Mouse (Mus musculus) common myeloid progenitor, adult 5-6 weeks (primary cell): ENCODE results near the gene Nfatc2ip. TPM values are rescaled to one million over a fixed set of nuclear protein-coding genes. Genes with fewer than 3 reads are reported as not detected.
A peak's percentile ranks its signal among the peaks of the same experiment; 100 is the strongest.

Source experiments
- ATAC-seq: replicated peaks from 2 replicates; pipeline ENCODE4 v1.8.0; 2016; ENCODE audit warnings: low read depth, mild to moderate bottlenecking, moderate TSS enrichment, inconsistent platforms; ENCODE audit not compliant: poor library complexity, severe bottlenecking
- total RNA-seq: library from RNA; stranded (forward); fragments of 200-1000, 187-1606 nt; gene quantifications from 2 replicates; pipeline ENCODE4 v1.2.3, GENCODE M21; 2017

Gene Nfatc2ip
- total RNA-seq = 18.2 and 24.4 TPM in 2 replicates

GRCm38 (mm10) chr7:126396298-126397119, at the start of gene Nfatc2ip:
Gene Nfatc2ip, minus strand, starts transcription at chr7:126396737.
- peak; percentile 99 for ATAC-seq

- ATAC-seq = no peak
These were observed 49.7 kb upstream of the Nfatc2ip start for GRCm38 (mm10) chr7:126446217-126446616.

- no peak for ATAC-seq
These were observed 48.7 kb upstream of the Nfatc2ip start for GRCm38 (mm10) chr7:126445104-126445815.

GRCm38 (mm10) chr7:126444536-126444935, 48.0 kb upstream of the Nfatc2ip start:
- no peak for ATAC-seq

- no peak for ATAC-seq
These were observed 47.5 kb upstream of the Nfatc2ip start for GRCm38 (mm10) chr7:126443997-126444396.

- no peak for ATAC-seq
These were observed 43.6 kb upstream of the Nfatc2ip start for GRCm38 (mm10) chr7:126440134-126440533.

- peak; percentile 96 for ATAC-seq
These were observed 40.3 kb upstream of the Nfatc2ip start for GRCm38 (mm10) chr7:126436851-126437250.

GRCm38 (mm10) chr7:126435801-126436200, 39.3 kb upstream of the Nfatc2ip start:
- no peak for ATAC-seq

GRCm38 (mm10) chr7:126434726-126435125, 38.2 kb upstream of the Nfatc2ip start:
- no peak for ATAC-seq

GRCm38 (mm10) chr7:126430167-126430566, 33.6 kb upstream of the Nfatc2ip start:
- no peak for ATAC-seq

- no peak for ATAC-seq
These were observed 33.0 kb upstream of the Nfatc2ip start for GRCm38 (mm10) chr7:126429503-126429898.

- peak; percentile 74 for ATAC-seq
These were observed 32.3 kb upstream of the Nfatc2ip start, which contains the start of gene Rabep2 for GRCm38 (mm10) chr7:126428631-126429502. Gene Rabep2, plus strand, starts transcription at chr7:126428759.

GRCm38 (mm10) chr7:126428154-126428553, 31.6 kb upstream of the Nfatc2ip start:
- ATAC-seq = peak; percentile 39

- no peak for ATAC-seq
These were observed 30.9 kb upstream of the Nfatc2ip start for GRCm38 (mm10) chr7:126427323-126427860.

GRCm38 (mm10) chr7:126424161-126424560, 27.6 kb upstream of the Nfatc2ip start:
- ATAC-seq = no peak

GRCm38 (mm10) chr7:126421756-126422155, 25.2 kb upstream of the Nfatc2ip start:
- peak; percentile 72 for ATAC-seq

- ATAC-seq = no peak
These were observed 22.0 kb upstream of the Nfatc2ip start for GRCm38 (mm10) chr7:126418496-126418895.

GRCm38 (mm10) chr7:126417606-126418005, 21.1 kb upstream of the Nfatc2ip start:
- ATAC-seq = no peak

- ATAC-seq = no peak
These were observed 20.5 kb upstream of the Nfatc2ip start for GRCm38 (mm10) chr7:126417045-126417444.

- peak; percentile 82 for ATAC-seq
These were observed 20.1 kb upstream of the Nfatc2ip start for GRCm38 (mm10) chr7:126416615-126417014.
